ENCODE assay signal across 9 mouse cellular contexts in genomic region chr19:53539296-53539695, GRCm38 (mm10).
"Had no signal": no experiment of that assay in that cellular context is flagged by ENCODE, and none has a peak within 500 bp of the region (broad histone marks: within the 10 kb centered on the region; RNA-seq: fewer than 3 reads in every experiment).

No protein-coding gene starts in this region.

- H3K4me1 ChIP-seq: limb, embryonic 13.5 days; neural tube, embryonic 12.5 days had no signal

- H3K27ac ChIP-seq: limb, embryonic 13.5 days; liver, embryonic 14.5 days; neural tube, embryonic 12.5 days had no signal

- H3K4me3 ChIP-seq: limb, embryonic 13.5 days; myocyte; neural tube, embryonic 12.5 days had no signal

- H3K27me3 ChIP-seq: limb, embryonic 13.5 days; neural tube, embryonic 12.5 days had no signal

- DNase-seq: layer of hippocampus, adult 9-11 months; layer of hippocampus, postnatal 36 days; midbrain, embryonic 14.5 days; spleen, adult 18-20 months; thymus, postnatal 36 days had no signal

- H3K4me2 ChIP-seq: limb, embryonic 13.5 days; neural tube, embryonic 12.5 days had no signal

- H3K9me3 ChIP-seq: limb, embryonic 13.5 days; neural tube, embryonic 12.5 days had no signal

- H3K9ac ChIP-seq: limb, embryonic 13.5 days; liver, embryonic 14.5 days; neural tube, embryonic 12.5 days had no signal
